Mouse (Mus musculus): Measurements from ENCODE around the gene Cep170b.

The Cep170b gene

DNA sequence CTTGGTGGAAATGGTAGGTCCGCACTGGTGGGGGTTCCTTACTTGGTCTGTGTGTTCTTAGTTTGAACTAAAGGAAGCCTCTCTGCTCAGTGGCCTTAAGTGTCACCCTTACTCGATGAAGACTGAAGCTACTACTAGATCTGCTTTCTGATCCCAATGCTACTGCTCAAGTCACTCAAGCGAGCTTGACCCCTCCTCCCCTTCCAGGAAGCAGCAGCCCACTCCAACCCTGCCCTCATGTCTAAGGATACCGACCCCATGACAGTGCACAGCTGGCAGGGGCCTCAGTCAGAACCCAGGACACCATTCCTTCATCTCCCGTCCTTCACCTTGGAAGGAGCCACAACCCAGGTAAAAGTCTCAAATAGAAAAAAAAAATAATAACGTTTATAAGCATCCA, at the start of gene Cep170b:
TSS of gene Cep170b (plus strand) at position 240 of the 400 bp plus-strand sequence.
- no peak for DNase-seq (ENCODE audit: low spot score in 2 of 2)

DNA sequence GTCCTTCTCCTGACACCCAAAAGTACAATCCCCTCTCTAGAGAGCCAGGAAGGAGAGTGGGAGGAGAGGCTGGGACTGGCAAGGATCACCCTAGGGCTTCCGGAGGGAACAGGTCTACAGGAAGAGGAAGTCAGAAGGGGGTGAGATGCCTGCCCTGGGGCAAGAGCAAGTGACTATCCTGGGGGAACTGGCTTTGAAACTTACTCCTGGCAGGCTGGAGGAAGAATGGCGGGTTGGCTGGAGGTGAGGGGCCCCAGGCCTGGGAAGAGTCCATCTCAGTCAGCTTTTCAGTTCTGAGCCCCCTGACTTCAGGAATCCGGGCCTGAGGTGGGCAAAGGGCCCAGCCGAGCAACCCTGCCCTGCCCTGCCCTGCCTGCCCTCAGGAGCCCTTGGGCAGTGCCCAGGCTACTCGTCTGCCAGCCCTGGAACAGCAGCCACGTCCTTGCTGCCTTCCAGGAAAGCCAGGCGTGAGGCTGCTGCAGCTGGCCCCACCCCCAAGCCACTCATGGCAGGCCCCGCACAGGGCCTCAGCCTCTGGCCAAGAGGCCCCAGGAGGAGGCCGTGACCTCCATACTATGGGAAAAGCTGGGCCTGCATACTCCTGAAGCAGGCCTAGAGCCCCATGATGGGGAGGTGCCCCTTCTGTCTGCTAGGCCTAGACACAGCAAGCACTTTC, 49.4 kb upstream of the Cep170b start:
- no peak for DNase-seq (ENCODE audit: low spot score in 2 of 2)

DNA sequence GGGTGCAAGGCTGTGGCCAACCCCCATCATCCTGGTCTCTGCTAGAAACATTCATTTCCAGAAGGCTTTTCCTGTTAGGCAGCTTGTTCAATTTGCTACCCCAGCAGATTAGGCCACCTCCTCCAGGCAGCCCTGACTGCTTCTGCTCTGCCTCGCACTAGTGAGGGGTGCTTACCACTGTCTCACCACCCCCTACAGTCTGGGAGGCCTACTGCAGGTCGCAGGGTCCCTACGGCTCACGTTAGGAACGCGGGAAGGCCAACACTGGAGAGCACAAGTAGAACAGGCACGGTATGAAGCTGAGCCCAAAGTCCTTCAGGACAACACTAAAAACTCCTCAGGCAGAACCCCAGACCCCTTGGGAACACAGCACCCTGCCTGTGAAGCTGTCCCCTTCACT, 48.4 kb upstream of the Cep170b start:
- DNase-seq (ENCODE audit: low spot score in 2 of 2), result no peak

DNA sequence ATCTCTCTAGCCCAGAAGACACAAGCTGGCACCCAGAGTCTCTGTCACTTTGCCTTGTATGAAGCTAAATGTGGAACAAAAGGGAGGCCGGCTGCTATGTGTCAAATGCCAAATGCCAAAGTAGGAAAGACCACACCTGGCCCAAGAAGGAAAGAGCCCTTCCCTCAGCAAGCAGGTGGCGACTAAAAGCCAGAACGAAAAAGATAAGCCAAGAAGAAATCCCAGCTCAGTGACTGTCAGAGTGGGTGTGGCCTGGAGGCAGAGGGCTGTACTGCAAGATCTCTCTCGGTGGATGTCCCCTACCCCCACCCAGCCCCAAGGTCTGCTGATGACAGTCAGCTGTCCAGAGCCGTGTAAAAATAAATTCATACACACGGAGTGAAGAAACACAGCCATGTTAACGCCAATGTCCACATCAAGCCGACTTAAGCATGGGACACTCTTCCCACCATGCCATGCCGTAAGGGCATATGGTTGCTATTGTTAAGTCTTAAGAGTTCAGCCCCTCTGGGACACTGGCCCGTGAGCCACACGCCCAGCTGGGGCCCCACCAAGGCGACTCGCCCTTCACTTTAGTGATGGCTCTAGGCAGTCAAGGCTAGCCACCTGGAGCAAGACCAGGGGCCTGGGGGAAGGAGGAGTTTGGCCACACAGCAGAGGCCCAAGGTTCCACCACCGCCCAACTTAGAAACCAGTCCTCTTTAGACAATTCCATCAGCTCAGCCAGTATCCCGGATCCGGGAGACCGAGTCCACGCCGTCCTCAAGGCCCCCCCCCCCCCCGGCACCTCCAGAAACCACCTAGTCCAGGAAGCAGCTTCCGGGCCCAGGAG, 47.3 kb upstream of the Cep170b start:
- DNase-seq (ENCODE audit: low spot score in 2 of 2), result no peak

DNA sequence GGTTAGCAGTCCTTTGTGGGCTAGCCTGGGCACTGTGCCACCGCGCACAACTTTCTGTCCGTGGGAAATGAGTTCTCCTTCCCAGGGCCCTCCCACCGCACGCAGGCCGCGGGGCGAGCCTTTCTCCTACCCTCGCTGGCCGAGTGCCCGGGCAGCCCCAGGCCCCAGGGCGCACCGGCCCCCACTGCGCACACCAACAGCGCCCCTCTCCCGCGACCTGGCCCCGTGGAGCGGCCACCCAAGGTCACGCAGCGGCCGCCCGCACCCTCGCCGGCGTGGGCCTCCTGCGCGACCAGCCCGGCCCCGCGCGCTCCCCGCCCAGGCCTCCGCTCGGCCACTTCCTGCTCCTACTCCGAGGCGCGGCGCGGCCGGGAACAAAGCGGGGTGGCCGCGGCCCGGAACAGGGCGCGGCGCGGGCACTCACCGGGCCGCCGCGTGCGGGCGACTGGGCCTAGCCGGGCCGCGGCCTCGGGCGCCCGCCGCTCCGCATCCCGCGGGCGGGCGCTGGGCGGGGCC, 46.6 kb upstream of the Cep170b start:
- DNase-seq (ENCODE audit: low spot score in 2 of 2), result no peak

DNA sequence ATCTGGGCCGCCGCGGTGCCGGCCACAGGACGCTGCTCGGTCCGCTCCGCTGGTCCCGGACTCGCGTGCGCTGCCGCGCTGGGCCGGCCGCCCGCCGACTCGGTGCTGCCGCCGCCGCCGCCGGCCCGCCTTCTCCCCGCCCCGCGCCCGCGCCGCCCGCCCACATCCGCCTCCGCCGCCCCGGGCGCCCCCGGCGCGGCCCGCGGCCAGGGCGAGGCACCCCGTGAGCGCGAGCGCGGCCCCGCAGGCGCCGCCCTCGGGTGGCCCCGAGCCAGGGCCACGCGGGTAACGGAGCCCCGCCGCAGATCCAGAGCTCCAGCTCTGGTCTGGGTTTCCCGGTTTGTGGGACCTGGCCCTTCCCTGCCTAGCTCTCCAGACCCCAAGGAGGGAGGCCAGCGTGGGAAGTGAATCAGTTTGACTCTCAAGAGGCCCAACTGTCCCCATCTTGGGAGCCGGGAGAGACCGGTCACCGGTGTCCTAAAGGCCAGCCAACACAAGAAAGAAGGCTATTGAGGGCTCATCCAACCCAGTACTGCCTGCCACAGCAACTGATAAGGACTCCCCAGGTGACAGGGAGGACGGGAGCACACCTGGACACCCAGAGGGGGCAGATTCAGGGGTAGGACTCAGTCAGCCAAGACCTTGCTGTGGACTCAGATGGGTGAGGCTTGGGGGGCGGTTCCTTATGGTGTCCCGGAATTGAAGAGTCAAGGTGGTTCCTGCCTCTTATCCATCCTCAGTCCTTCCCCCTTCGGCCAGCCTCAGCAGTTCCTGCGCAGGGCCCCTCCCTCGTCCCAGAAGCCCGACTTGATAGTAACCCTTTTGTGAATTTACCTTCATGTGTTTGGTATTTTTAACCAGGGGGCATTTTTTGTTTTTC, 45.9 kb upstream of the Cep170b start, which contains the start of gene Akt1:
TSS of gene Akt1 (minus strand) at position 753 of the 880 bp plus-strand sequence.
- DNase-seq (ENCODE audit: low spot score in 2 of 2), result no peak

DNA sequence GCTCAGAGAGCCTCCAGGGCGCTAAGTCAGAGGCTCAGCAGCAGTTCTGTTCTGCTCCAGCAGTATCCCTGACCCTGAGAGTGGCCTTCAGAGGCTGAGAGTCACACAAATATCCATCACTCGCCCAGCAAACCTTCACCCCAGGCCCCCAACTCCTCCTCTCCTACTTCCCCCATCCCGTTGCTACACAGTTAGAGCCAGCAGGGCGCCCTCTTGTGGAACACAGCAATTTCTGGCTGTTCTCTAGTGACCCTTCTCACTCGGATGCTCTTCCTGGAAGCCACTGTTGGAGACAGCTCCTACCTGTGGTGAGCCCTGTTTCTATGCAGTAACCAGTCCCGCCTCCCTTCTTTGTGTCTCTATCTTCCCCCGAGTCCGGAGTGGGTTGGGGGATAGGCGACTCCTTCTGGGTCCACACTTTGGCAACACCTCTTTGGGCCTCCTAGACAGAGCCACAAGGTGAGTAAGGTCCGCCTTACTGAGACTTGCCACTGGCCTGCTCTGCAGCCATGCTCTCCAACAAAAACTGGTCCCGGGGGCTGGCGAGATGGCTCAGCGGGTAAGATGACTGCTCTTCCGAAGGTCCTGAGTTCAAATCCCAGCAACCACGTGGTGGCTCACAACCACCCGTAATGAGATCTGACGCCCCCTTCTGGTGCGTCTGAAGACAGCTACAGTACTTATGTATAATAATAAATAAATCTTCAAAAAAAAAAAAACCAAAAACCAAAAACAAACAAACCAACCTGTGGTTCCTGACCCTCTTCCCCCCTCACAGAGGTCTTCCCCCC, 44.8 kb upstream of the Cep170b start:
- peak; percentile 77 to 85 for DNase-seq (ENCODE audit: low spot score in 2 of 2)

DNA sequence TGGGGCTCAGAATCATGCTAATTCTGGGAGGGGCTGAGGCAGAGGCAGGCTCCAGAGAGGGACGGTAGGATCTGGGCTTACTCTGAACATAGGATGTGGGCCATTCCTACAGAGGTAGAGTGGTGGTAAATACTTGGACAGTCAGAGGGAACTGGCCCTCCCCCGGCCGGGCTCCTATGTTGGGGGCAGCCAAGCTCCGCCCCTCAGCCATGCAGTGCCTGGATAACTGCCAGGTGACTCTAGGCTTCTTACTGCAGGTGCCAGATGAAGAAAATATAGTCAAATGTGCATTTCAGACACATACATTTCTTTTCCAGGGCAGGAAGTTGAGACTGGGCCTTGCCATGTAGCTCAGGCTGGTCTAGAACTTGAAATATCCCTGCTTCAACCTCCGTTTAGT, 43.2 kb upstream of the Cep170b start:
- DNase-seq (ENCODE audit: low spot score in 2 of 2), result no peak

DNA sequence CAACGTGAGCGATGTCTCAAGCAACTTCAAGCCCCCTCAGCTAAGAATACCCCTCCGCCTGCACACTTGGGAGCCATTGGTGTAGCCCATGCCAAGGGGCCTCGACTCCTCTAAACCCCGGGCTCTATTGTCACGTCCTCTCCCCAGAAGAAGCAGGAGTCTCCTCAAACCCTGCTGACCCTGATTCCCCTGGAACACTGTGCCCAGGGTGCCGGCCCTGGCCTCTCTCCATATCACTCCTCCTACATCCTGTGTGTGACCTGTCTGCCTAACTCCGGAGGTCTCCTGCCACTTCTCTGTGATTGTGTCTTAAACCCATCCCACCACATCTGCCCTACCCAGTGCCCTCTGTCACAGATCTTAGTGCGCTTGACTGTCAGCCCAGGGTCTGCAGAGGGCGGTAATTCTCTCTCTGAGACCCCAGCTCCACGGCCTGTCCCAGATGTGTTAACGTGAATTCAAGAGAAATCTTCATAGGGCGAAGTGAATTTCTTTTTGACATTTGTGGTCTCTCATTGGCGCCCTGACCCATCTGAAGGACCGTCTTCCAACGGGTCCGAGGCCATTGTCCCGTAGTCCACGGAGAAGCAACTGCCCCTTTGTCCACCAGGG, 42.2 kb upstream of the Cep170b start:
- DNase-seq (ENCODE audit: low spot score in 2 of 2), result no peak

DNA sequence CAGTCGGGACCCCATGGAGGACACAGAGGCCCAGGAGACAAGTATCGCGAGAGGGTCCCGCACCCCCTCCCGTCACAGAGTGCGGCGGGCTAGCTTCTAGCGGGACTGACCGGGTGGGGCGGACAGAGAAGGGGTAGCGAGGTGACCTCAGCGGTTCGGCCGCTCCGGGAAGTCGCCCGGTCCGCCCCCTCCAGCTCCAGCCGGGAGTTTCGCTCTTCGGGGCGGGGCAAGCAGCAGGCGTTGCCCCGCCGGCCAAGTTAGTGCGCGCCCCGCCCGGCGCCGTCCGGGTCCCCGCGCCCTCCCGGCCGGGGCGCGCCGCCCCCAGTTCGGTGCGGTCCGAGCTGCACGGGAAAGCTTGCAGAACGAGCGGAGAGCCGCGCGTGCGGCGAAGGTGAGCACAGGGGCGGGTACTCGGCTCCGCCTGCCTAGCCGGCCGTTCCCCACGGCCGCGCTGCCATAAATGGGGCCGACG, 41.7 kb upstream of the Cep170b start, which contains the start of gene Zbtb42:
TSS of gene Zbtb42 (plus strand) at position 274 of the 472 bp plus-strand sequence.
- DNase-seq (ENCODE audit: low spot score in 2 of 2), result no peak

DNA sequence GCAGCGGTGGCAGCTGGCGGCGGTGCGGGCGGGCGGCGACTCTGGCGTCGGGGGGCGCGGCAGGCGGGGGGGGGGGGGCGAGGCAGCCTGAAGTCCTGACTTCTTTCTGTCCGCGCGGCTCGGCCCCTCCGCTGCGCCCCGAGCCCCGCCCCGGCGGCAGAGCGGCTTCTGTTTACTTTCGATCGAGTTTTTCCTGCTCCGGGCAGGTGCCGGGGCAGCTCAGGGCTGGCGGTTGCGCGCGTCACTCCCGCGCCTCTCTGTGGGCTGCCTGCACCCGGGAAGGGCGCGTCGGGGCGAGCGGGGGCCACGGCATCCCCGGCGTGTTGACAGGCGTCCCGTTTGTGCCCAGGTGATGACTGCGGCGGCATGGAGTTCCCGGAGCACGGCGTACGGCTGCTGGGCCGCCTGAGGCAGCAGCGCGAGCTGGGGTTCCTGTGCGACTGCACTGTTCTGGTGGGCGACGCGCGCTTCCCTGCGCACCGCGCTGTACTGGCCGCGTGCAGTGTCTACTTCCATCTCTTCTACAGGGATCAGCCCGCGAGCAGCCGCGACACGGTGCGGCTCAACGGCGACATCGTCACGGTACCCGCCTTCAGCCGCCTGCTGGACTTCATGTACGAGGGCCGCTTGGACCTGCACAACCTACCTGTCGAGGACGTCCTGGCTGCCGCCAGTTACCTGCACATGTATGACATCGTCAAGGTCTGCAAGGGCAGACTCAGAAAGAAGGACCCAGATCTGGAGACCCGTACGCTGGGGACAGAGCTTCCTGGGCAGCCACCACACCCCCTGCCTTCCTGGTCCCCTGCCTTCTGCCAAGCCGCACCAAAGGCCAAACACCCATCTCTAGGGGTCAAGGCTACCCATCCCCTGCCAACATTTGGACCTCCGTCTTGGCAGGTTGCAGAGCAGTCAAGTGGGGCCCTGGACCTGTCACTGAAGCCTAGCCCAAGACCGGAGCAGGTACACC, 40.9 kb upstream of the Cep170b start:
- DNase-seq (ENCODE audit: low spot score in 2 of 2), result no peak

DNA sequence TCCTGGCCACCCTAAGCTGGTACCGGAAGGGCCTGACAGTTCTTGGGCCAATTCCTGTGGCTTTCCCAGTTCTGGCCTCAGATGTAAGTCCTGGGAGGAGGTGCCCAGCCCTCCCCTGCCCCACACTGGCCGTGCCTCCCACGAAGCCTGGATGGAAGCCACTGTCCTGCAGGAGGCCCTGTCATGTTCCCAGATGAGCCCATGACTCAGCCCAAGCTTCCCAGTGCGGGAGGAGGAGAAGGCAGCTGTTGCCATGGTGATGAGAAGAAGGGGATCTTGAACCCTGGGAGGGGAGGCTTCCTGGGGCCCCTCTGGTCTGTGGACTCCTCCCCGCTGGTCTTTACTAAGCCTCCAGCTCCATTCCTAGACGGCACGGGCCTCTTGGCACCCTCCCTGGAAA, 36.9 kb upstream of the Cep170b start:
- DNase-seq (ENCODE audit: low spot score in 2 of 2), result no peak

DNA sequence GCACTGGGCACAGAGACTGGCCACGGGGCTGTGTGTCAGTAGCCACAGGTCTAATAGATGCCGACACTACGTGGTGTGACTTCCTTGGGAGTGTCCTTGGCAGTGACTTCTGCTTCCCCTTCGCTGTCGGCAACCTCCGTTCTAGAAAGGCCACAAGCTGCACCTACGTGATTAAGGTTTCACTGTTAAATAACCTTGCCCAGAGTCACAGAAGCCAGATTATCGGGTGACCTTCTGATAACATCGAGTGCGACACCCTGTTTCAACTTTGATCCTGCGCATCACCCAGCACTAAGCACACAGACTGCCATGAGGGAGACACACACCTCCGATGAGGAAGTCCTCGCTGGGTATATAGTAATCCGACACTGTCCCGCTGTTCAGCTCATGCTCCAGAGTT, 31.8 kb upstream of the Cep170b start:
- no peak for DNase-seq (ENCODE audit: low spot score in 2 of 2)

DNA sequence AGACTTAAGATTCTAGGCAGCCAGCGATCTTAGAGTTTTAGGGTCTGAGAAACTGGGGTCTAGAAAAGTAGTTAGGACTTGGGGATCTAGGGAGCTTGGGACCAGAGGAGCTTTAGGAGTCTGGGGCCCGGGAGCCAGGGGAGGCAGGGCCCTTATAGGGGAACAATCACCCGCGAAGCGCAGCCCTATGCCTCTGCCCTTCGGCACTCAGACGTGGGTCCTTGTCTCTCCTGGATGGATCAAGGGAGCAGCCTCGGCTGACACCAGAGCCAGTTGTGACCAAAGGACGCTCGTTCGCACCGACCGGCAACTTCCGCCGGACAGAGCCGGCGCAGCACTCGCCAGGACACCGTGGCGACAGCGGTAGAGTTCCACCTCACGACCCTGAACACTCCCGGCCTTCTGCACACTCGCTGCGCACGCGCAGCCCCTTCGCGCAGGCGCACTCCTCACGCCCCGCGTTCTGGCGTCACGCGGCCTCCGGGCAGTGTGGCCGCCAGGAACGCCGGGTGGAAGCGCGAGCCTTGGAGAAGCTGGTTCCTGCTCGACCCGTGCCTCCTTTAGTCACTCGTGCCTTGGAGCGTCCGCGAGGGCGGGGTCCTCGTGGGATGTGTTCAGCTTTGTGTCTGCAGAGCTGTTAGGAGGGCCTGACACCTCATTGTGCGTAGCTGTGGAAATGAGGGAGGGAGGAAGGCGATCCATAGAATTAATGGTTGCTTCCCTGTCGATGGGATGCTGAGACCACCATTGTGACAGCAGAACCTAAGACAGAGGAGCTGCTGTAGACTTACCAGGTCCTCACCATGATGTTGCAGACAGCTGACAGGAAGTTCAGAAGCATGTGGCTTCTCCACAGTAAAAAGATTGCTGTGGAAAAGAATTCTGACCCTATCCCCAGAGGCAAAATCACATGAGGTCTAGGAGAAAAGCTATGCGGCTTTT, 26.8 kb upstream of the Cep170b start:
- peak; percentile 94 to 96 for DNase-seq (ENCODE audit: low spot score in 2 of 2)

DNA sequence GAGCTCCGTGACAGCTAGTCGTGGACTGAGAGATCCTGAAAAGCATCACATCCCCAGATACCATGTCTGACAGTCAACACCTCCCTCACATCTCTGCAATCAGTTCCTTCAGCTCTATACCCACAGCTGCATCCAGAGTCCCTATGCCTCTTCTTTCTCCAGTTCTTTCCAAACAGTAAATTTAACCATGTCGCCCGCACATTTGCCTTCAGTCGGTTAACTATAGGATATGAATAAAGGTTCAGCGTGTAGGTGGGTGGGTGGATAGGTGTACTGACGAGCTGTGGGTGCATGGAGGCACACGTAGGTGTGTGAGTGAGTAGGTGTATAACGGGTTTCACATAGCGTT, 26.2 kb upstream of the Cep170b start:
- DNase-seq (ENCODE audit: low spot score in 2 of 2), result no peak

DNA sequence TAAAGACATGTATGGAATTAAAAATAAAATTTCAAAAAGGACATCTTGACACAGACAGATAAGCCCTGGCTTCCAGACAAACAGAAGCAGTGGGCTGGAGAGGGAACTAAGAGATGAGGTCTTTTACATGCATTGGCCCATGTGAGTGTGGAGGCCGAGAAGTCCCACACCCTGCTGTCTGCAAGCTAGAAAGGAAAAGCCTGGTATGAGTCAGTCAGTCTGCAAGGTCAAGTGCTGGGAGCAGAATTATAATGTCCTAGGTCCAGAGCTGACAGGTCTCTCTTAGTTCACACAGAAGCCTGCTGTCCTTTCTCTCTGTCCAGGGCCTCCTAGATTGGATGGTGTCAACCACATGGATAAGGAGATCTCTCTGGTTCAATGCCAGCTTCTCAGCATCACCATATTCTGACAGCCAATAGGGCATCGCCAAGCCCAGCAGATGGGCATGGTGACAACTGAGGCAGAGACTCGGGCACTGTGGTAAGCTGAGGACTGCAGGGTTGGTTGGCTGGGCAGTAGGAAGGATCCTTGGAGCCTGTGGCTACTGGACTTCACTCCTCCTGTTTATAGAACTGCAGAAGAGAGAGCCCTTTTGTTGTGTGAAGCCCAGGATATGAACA, 23.3 kb upstream of the Cep170b start:
- DNase-seq (ENCODE audit: low spot score in 2 of 2), result no peak

DNA sequence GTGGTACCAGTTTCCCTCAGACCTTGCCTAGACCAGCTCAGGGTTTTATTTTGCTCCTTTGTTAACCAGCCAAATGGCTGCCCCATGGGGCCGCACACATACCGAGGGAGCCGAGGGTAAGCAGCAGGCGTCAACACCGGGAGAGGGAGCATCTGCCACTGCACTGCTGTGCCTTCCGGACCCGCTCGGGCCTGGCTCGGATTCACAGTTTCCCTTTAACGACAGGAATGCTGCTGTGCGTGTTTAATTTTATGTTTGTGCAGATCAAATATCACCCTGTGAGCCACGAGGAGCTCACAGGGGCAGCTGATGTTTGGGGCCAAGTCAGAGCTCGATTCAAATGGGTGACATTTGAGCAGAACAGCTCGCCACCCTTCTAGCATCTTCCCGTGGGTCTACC, 19.7 kb upstream of the Cep170b start:
- DNase-seq (ENCODE audit: low spot score in 2 of 2), result no peak

Measured in cerebellum, postnatal 4 days (tissue).